Mouse (Mus musculus) cerebellum, adult 2 months (tissue): ENCODE measurements around the gene Tex46.

Source experiments
- CTCF ChIP-seq: fragments of 200-500 bp; IDR thresholded peaks from 2 replicates; pipeline ENCODE4 v1.5.1; 2011; ENCODE audit warnings: low read depth, mild to moderate bottlenecking, control low read depth, low read length, moderate library complexity, borderline replicate concordance; ENCODE audit not compliant: insufficient read depth
- POLR2A ChIP-seq: fragments of 200-500 bp; IDR thresholded peaks from 2 replicates; pipeline ENCODE4 v1.6.1; 2011; ENCODE audit warnings: low read length, control low read depth, borderline replicate concordance; ENCODE audit not compliant: insufficient read depth

GRCm38 (mm10) chr4:136594006-136594405, 16.2 kb upstream of the Tex46 start:
- TF ChIP-seq POLR2A, result no peak
- no peak for TF ChIP-seq CTCF
